ENCODE assay signal across 27 mouse cellular contexts in the genomic region with DNA sequence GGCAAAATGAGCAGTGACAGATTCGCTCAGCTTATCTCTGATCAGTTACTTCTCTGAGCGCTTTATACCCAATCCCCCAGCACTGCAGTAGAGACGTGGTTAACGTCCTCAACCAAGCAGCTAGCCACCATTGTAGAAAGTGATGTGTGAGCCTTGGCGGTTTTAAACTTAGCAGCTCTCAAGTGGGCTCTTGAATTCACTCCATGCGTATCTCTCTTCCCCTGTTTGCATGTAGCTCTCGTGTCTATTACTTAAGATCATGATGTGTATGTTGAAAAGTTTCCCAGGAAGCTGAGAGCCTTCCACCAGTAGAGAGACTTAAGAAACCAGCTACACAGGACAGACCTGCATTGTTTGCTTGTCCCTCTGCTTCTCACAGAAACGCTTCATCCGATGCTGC. TPM values are rescaled to one million over a fixed set of nuclear protein-coding genes. Genes with fewer than 3 reads are reported as not detected.
DNase-seq lines count a peak whose midpoint lies in the region; ATAC-seq and TF ChIP-seq lines count a peak whose summit lies in the region.
"Had no signal": no experiment of that assay in that cellular context is flagged by ENCODE, and none has a peak within 500 bp of the region (broad histone marks: within the 10 kb centered on the region; RNA-seq: fewer than 3 reads in every experiment).

No protein-coding gene starts in this region.

- DNase-seq in heart, embryonic 10.5 days (ENCODE audit: low spot score) = peak; percentile 58
- no peak for DNase-seq in heart, adult 8-10 months (ENCODE audit: low spot score)
- DNase-seq in lung, embryonic 14.5 days = peak; percentile 37
- no peak for DNase-seq in lung, postnatal 4 days
- peak; percentile 17 for DNase-seq in lung, postnatal 25 days (ENCODE audit: low spot score)
- DNase-seq in lung, postnatal 14 days = no peak
- peak; percentile 30 for DNase-seq in lung, postnatal 36 days
- DNase-seq in hindbrain, embryonic 10.5 days (ENCODE audit: low spot score) = no peak
- DNase-seq: adrenal gland, adult 8-10 months; adrenal gland, postnatal 25 days; cerebellum, adult 11-12 months; cerebellum, adult 8-10 months; cerebellum, postnatal 10 days; cerebellum, postnatal 36 days; embryo, embryonic 11 days; gastrocnemius, postnatal 25 days; heart, adult 2 months; heart, postnatal 10 days; heart, postnatal 36 days had no signal

- H3K4me3 ChIP-seq in heart, embryonic 10.5 days = no peak overlapping the region
- no peak overlapping the region for H3K4me3 ChIP-seq in lung, embryonic 14.5 days (ENCODE audit: low read depth, low read length)
- H3K4me3 ChIP-seq in hindbrain, embryonic 10.5 days = no peak overlapping the region
- H3K4me3 ChIP-seq: embryonic facial prominence, embryonic 10.5 days; embryonic facial prominence, embryonic 13.5 days; erythroblast, embryonic 14.5 days; forebrain, embryonic 15.5 days; heart, adult 2 months; intestine, embryonic 15.5 days had no signal

- no peak overlapping the region for H3K27ac ChIP-seq in heart, embryonic 10.5 days
- no peak overlapping the region for H3K27ac ChIP-seq in lung, embryonic 14.5 days (ENCODE audit: low read depth)
- no peak overlapping the region for H3K27ac ChIP-seq in hindbrain, embryonic 10.5 days
- H3K27ac ChIP-seq: embryonic facial prominence, embryonic 10.5 days; embryonic facial prominence, embryonic 13.5 days; forebrain, embryonic 15.5 days; heart, adult 2 months; hindbrain, embryonic 14.5 days; intestine, embryonic 15.5 days had no signal

- 0 out of 2 replicates have a peak, but pooled peaks cover 14% of the 10 kb centered on the region for H3K4me1 ChIP-seq in heart, embryonic 10.5 days
- H3K4me1 ChIP-seq in lung, embryonic 14.5 days (ENCODE audit: insufficient read depth) = no peaks in the 10 kb centered on the region
- H3K4me1 ChIP-seq in hindbrain, embryonic 10.5 days (replicated peaks) = peaks cover 9% of the 10 kb centered on the region
- H3K4me1 ChIP-seq: intestine, embryonic 15.5 days had no signal

- WGBS in heart, embryonic 10.5 days = 54% methylated on average over 9 of the region's 9 CpGs
- WGBS in lung, embryonic 14.5 days = 55% methylated on average over 9 of the region's 9 CpGs
- WGBS in hindbrain, embryonic 10.5 days = 89% methylated on average over 9 of the region's 9 CpGs

- H3K36me3 ChIP-seq in heart, embryonic 10.5 days = peaks cover 16% of the 10 kb centered on the region
- peaks cover 26% of the 10 kb centered on the region for H3K36me3 ChIP-seq in lung, embryonic 14.5 days (ENCODE audit: insufficient read depth)
- H3K36me3 ChIP-seq in hindbrain, embryonic 10.5 days = peaks cover 20% of the 10 kb centered on the region

- no peak for TF ChIP-seq CTCF in lung, embryonic 14.5 days (IDR thresholded peaks at IDR 0.05; ENCODE audit: low read depth)

- peaks cover 62% of the 10 kb centered on the region for H3K27me3 ChIP-seq in heart, embryonic 10.5 days (ENCODE audit: insufficient read depth, poor library complexity, severe bottlenecking)
- H3K27me3 ChIP-seq in lung, embryonic 14.5 days (ENCODE audit: insufficient read depth, low read length) = no peaks in the 10 kb centered on the region
- no peaks in the 10 kb centered on the region for H3K27me3 ChIP-seq in hindbrain, embryonic 10.5 days (ENCODE audit: insufficient read depth, poor library complexity, severe bottlenecking)
- H3K27me3 ChIP-seq: embryonic facial prominence, embryonic 13.5 days; forebrain, embryonic 15.5 days; intestine, embryonic 15.5 days had no signal

- H3K4me2 ChIP-seq in lung, embryonic 14.5 days = no peak overlapping the region
- H3K4me2 ChIP-seq: embryonic facial prominence, embryonic 13.5 days; forebrain, embryonic 15.5 days; hindbrain, embryonic 14.5 days; intestine, embryonic 15.5 days had no signal

- peaks cover 1% of the 10 kb centered on the region; the same call in 1 of the 2 replicates for H3K9me3 ChIP-seq in heart, embryonic 10.5 days
- peaks cover 1% of the 10 kb centered on the region; the same call in 1 of the 2 replicates for H3K9me3 ChIP-seq in lung, embryonic 14.5 days (ENCODE audit: low read depth, low read length)
- H3K9me3 ChIP-seq in hindbrain, embryonic 10.5 days = peaks cover 7% of the 10 kb centered on the region
- H3K9me3 ChIP-seq: forebrain, embryonic 15.5 days; intestine, embryonic 15.5 days had no signal

- H3K9ac ChIP-seq in lung, embryonic 14.5 days = no peak overlapping the region
- H3K9ac ChIP-seq: embryonic facial prominence, embryonic 13.5 days; forebrain, embryonic 15.5 days; hindbrain, embryonic 14.5 days; intestine, embryonic 15.5 days had no signal

- ATAC-seq in lung, embryonic 14.5 days (ENCODE audit: insufficient read depth) = no peak
- ATAC-seq: activated CD4-positive, CD25-positive, alpha-beta regulatory T cell, adult 4 months; CD4-positive, CD25-positive, alpha-beta regulatory T cell, adult 4 months; forebrain, embryonic 15.5 days; intestine, embryonic 15.5 days had no signal

RNA-seq across cellular contexts. Expression of a gene that starts 46.9 kb away (rescaled TPM):
- 4.5 and 9.1 TPM in 2 replicates for polyA plus RNA-seq in heart, embryonic 10.5 days (2016; fragmentation: Nextera tagmentation; extraction: Ambion mirVana)
- total RNA-seq in heart, adult 8-10 months (2022) = 10 to 100 TPM; 13.3 to 19.1 (median 15.7) TPM
- 9.0 and 10.3 TPM in 2 replicates for polyA plus RNA-seq in lung, embryonic 14.5 days (2014; fragmentation: Nextera tagmentation; extraction: Ambion mirVana)
- polyA plus RNA-seq in hindbrain, embryonic 10.5 days (2016; fragmentation: Nextera tagmentation; extraction: Ambion mirVana) = 3.2 and 5.0 TPM in 2 replicates

Comparison
In these comparisons a context has a peak if more than half of its experiments do, and no peak if none do; other contexts are left out.
1. DNase-seq: peak in heart, embryonic 10.5 days (single experiment), lung, embryonic 14.5 days (single experiment), lung, postnatal 25 days (single experiment) and lung, postnatal 36 days (single experiment); none in heart, adult 8-10 months (single experiment), lung, postnatal 4 days (0 of 2), lung, postnatal 14 days (single experiment) and hindbrain, embryonic 10.5 days (single experiment).